Mouse (Mus musculus) CH12.LX (cell line): ENCODE measurements around the gene Trim21.

Source experiments
- CTCF ChIP-seq, 2 experiments: IDR thresholded peaks in 1 of 2; conservative IDR thresholded peaks in 1 of 2; 2 replicates each; pipeline ENCODE4 v1.5.1; 2011 to 2012; ENCODE audit warnings: low read depth in 2 of 2, low read length in 2 of 2, improper control_type of control experiment in 1 of 2, inconsistent platforms in 1 of 2, mild to moderate bottlenecking in 1 of 2, moderate library complexity in 1 of 2
- E2F4 ChIP-seq: IDR thresholded peaks from 2 replicates; pipeline ENCODE4 v1.6.1; 2011; ENCODE audit warnings: low read depth, low read length, improper control_type of control experiment; ENCODE audit not compliant: insufficient replicate concordance
- EP300 ChIP-seq: IDR thresholded peaks from 2 replicates; pipeline ENCODE4 v1.6.1; 2011; ENCODE audit warnings: low read length, improper control_type of control experiment
- GABPA ChIP-seq: IDR thresholded peaks from 2 replicates; pipeline ENCODE4 v1.6.1; 2012; ENCODE audit warnings: low read depth, low read length, improper control_type of control experiment, inconsistent platforms; ENCODE audit not compliant: insufficient replicate concordance
- HCFC1 ChIP-seq: IDR thresholded peaks from 2 replicates; pipeline ENCODE4 v1.6.1; 2012; ENCODE audit warnings: low read depth, mild to moderate bottlenecking, inconsistent platforms, low read length, improper control_type of control experiment
- KAT2A ChIP-seq: IDR thresholded peaks from 2 replicates; pipeline ENCODE4 v1.6.1; 2012; ENCODE audit warnings: low read length, improper control_type of control experiment, inconsistent platforms; ENCODE audit not compliant: insufficient replicate concordance
- MAFK ChIP-seq: IDR thresholded peaks from 2 replicates; pipeline ENCODE4 v1.6.1; 2011; ENCODE audit warnings: low read length, improper control_type of control experiment; ENCODE audit not compliant: insufficient replicate concordance
- MYC ChIP-seq: IDR thresholded peaks from 2 replicates; pipeline ENCODE4 v1.6.1; 2011; ENCODE audit warnings: low read depth, mild to moderate bottlenecking, improper control_type of control experiment, low read length
- POLR2A ChIP-seq: IDR thresholded peaks from 2 replicates; pipeline ENCODE4 v1.6.1; 2011; ENCODE audit warnings: low read depth, mild to moderate bottlenecking, improper control_type of control experiment, low read length
- ZNF384 ChIP-seq: IDR thresholded peaks from 2 replicates; pipeline ENCODE4 v1.6.1; 2012; ENCODE audit warnings: low read depth, low read length, improper control_type of control experiment, inconsistent platforms

GRCm38 (mm10) chr7:102571142-102571541 lies 5.9 kb upstream of the Trim21 start, which contains the start of gene Olfr550:
- TF ChIP-seq MYC (no peak), ZNF384 (no peak), E2F4 (no peak), CTCF (conservative IDR thresholded peaks at IDR 0.05 in 1 of 2, IDR thresholded peaks at IDR 0.05 in 1 of 2; ENCODE audit: low read depth in 2 of 2, low read length in 2 of 2) (no peak), POLR2A (no peak), EP300 (no peak), MAFK (no peak), HCFC1 (no peak), GABPA (no peak), KAT2A (no peak)
